Mouse (Mus musculus): ENCODE data around the gene Cox6b2.

GRCm38 (mm10) chr7:4764946-4765710 lies 12.2 kb upstream of the Cox6b2 start:
- TF ChIP-seq CTCF (IDR thresholded peaks at IDR 0.05; ENCODE audit: borderline replicate concordance, control insufficient read depth, extremely low read depth, insufficient read depth, low read length, poor library complexity) (no peak), POLR2A (IDR thresholded peaks at IDR 0.05; ENCODE audit: control insufficient read depth, extremely low read depth, insufficient read depth, low read length, poor library complexity) (no peak)
